Mouse (Mus musculus) CH12.LX (cell line): ENCODE data around the gene Cd37. TPM values are rescaled to one million over a fixed set of nuclear protein-coding genes. Genes with fewer than 3 reads are reported as not detected.

ENCODE experiments used
- DNase-seq: peaks from one replicate; pipeline ENCODE4 v3.0.0-alpha.2; 2013; ENCODE audit errors: extremely low read depth
- H3K27ac ChIP-seq: 2 replicates; pipeline ENCODE4 v1.5.1; 2012; ENCODE audit warnings: low read depth, mild to moderate bottlenecking, control low read depth, moderate library complexity; ENCODE audit not compliant: insufficient read depth
- H3K27me3 ChIP-seq: replicated peaks from 2 replicates; pipeline ENCODE3; 2012; ENCODE audit warnings: inconsistent platforms
- H3K36me3 ChIP-seq, 2 experiments: replicated peaks in 1 of 2; 2 replicates each; pipeline versions ENCODE3 to v1.6.1; 2012; ENCODE audit warnings: inconsistent platforms in 1 of 2, low read length in 1 of 2, mild to moderate bottlenecking in 1 of 2, mixed read lengths in 1 of 2, moderate library complexity in 1 of 2; ENCODE audit not compliant: control insufficient read depth in 1 of 2, insufficient read depth in 1 of 2
- H3K4me1 ChIP-seq, 2 experiments: 2 replicates each; pipeline ENCODE4 v1.6.1; 2012; ENCODE audit warnings: inconsistent platforms in 1 of 2, moderate library complexity in 1 of 2; ENCODE audit not compliant: insufficient read depth in 2 of 2, control insufficient read depth in 1 of 2
- H3K4me2 ChIP-seq: 2 replicates; pipeline ENCODE4 v1.6.1; 2012; ENCODE audit warnings: low read depth, mild to moderate bottlenecking, control low read depth; ENCODE audit not compliant: poor library complexity, insufficient read depth, severe bottlenecking
- H3K4me3 ChIP-seq, 3 experiments: fragments of 150-350 bp in 1 of 3; sonication (generic) in 1 of 3; replicated peaks in 1 of 3; 2 replicates each; pipeline versions ENCODE3 to v1.5.1; 2011 to 2012; ENCODE audit warnings: low read depth in 2 of 3, low read length in 2 of 3, mild to moderate bottlenecking in 2 of 3, moderate library complexity in 2 of 3, control low read depth in 1 of 3, improper control_type of control experiment in 1 of 3, inconsistent platforms in 1 of 3, mixed read lengths in 1 of 3; ENCODE audit not compliant: poor library complexity in 1 of 3
- H3K79me2 ChIP-seq: replicated peaks from 2 replicates; pipeline ENCODE4 v1.6.1; 2012; ENCODE audit warnings: mild to moderate bottlenecking, moderate library complexity; ENCODE audit not compliant: control insufficient read depth, poor library complexity, insufficient read depth, severe bottlenecking; ENCODE audit errors: extremely low read depth
- H3K9ac ChIP-seq: 2 replicates; pipeline ENCODE4 v1.6.1; 2012; ENCODE audit warnings: low read depth, mild to moderate bottlenecking, control low read depth, moderate library complexity; ENCODE audit not compliant: insufficient read depth
- H3K9me3 ChIP-seq: replicated peaks from 2 replicates; pipeline ENCODE3; 2012; ENCODE audit warnings: low read length, inconsistent platforms, mixed read lengths
- BHLHE40 ChIP-seq: IDR thresholded peaks from 2 replicates; pipeline ENCODE4 v1.6.1; 2011; ENCODE audit warnings: mild to moderate bottlenecking, low read depth, low read length, improper control_type of control experiment
- CHD2 ChIP-seq: IDR thresholded peaks from 2 replicates; pipeline ENCODE4 v1.6.1; 2011; ENCODE audit warnings: low read length, improper control_type of control experiment
- E2F4 ChIP-seq: IDR thresholded peaks from 2 replicates; pipeline ENCODE4 v1.6.1; 2011; ENCODE audit warnings: low read depth, low read length, improper control_type of control experiment; ENCODE audit not compliant: insufficient replicate concordance
- ELF1 ChIP-seq: IDR thresholded peaks from 2 replicates; pipeline ENCODE4 v1.6.1; 2014; ENCODE audit warnings: low read depth, mild to moderate bottlenecking, inconsistent platforms, low read length, improper control_type of control experiment
- EP300 ChIP-seq: IDR thresholded peaks from 2 replicates; pipeline ENCODE4 v1.6.1; 2011; ENCODE audit warnings: low read length, improper control_type of control experiment
- ETS1 ChIP-seq: conservative IDR thresholded peaks from 2 replicates; pipeline ENCODE4 v1.6.1; 2012; ENCODE audit warnings: low read depth, mild to moderate bottlenecking, inconsistent platforms, low read length, improper control_type of control experiment, moderate library complexity
- GABPA ChIP-seq: IDR thresholded peaks from 2 replicates; pipeline ENCODE4 v1.6.1; 2012; ENCODE audit warnings: low read depth, low read length, improper control_type of control experiment, inconsistent platforms; ENCODE audit not compliant: insufficient replicate concordance
- HCFC1 ChIP-seq: IDR thresholded peaks from 2 replicates; pipeline ENCODE4 v1.6.1; 2012; ENCODE audit warnings: low read depth, mild to moderate bottlenecking, inconsistent platforms, low read length, improper control_type of control experiment
- IRF4 ChIP-seq: IDR thresholded peaks from 2 replicates; pipeline ENCODE4 v1.6.1; 2014; ENCODE audit warnings: low read depth, mild to moderate bottlenecking, inconsistent platforms, low read length, improper control_type of control experiment
- JUN ChIP-seq: IDR thresholded peaks from 2 replicates; pipeline ENCODE4 v1.6.1; 2011; ENCODE audit warnings: low read depth, mild to moderate bottlenecking, low read length, improper control_type of control experiment, moderate library complexity; ENCODE audit not compliant: insufficient read depth
- KAT2A ChIP-seq: IDR thresholded peaks from 2 replicates; pipeline ENCODE4 v1.6.1; 2012; ENCODE audit warnings: low read length, improper control_type of control experiment, inconsistent platforms; ENCODE audit not compliant: insufficient replicate concordance
- MAFK ChIP-seq: IDR thresholded peaks from 2 replicates; pipeline ENCODE4 v1.6.1; 2011; ENCODE audit warnings: low read length, improper control_type of control experiment; ENCODE audit not compliant: insufficient replicate concordance
- MAX ChIP-seq: IDR thresholded peaks from 2 replicates; pipeline ENCODE4 v1.6.1; 2011; ENCODE audit warnings: low read length, improper control_type of control experiment
- MAZ ChIP-seq: IDR thresholded peaks from 2 replicates; pipeline ENCODE4 v1.6.1; 2012; ENCODE audit warnings: low read depth, mild to moderate bottlenecking, inconsistent platforms, low read length, improper control_type of control experiment, moderate library complexity
- MXI1 ChIP-seq: IDR thresholded peaks from 2 replicates; pipeline ENCODE4 v1.6.1; 2011; ENCODE audit warnings: mild to moderate bottlenecking, low read depth, low read length, improper control_type of control experiment
- MYC ChIP-seq: IDR thresholded peaks from 2 replicates; pipeline ENCODE4 v1.6.1; 2011; ENCODE audit warnings: low read depth, mild to moderate bottlenecking, improper control_type of control experiment, low read length
- POLR2A ChIP-seq: IDR thresholded peaks from 2 replicates; pipeline ENCODE4 v1.6.1; 2011; ENCODE audit warnings: low read depth, mild to moderate bottlenecking, improper control_type of control experiment, low read length
- POLR2AphosphoS2 ChIP-seq: IDR thresholded peaks from 2 replicates; pipeline ENCODE4 v1.6.1; 2011; ENCODE audit warnings: low read depth, low read length, improper control_type of control experiment
- SIN3A ChIP-seq: IDR thresholded peaks from 2 replicates; pipeline ENCODE4 v1.6.1; 2012; ENCODE audit warnings: low read length, improper control_type of control experiment, inconsistent platforms
- TBP ChIP-seq: conservative IDR thresholded peaks from 2 replicates; pipeline ENCODE4 v1.6.1; 2011; ENCODE audit warnings: low read depth, low read length, improper control_type of control experiment
- TCF12 ChIP-seq: IDR thresholded peaks from 2 replicates; pipeline ENCODE4 v1.6.1; 2014; ENCODE audit warnings: low read depth, mild to moderate bottlenecking, inconsistent platforms, low read length, improper control_type of control experiment
- USF1 ChIP-seq: IDR thresholded peaks from 2 replicates; pipeline ENCODE4 v1.6.1; 2014; ENCODE audit warnings: low read depth, mild to moderate bottlenecking, inconsistent platforms, low read length, improper control_type of control experiment
- USF2 ChIP-seq: conservative IDR thresholded peaks from 2 replicates; pipeline ENCODE4 v1.6.1; 2011; ENCODE audit warnings: low read depth, low read length, improper control_type of control experiment
- ZMIZ1 ChIP-seq: IDR thresholded peaks from 2 replicates; pipeline ENCODE4 v1.6.1; 2012; ENCODE audit warnings: low read depth, mild to moderate bottlenecking, inconsistent platforms, low read length, improper control_type of control experiment
- dilution Hi-C: fragments of 300-500 bp; cut with MboI; formaldehyde crosslinking; loops from 2 replicates; pipeline ENCODE4 v1.14.3; 2020; ENCODE audit warnings: low sequenced_read_pairs; ENCODE audit not compliant: extremely low pct_unique_long_range_greater_than_20kb, extremely low pct_ligation_motif_present
- in situ Hi-C: fragments of 300-500 bp; cut with MboI; formaldehyde crosslinking; loops from 3 replicates; pipeline ENCODE4 v1.14.3; 2019; ENCODE audit warnings: low sequenced_read_pairs, low pct_ligation_motif_present, low pct_unique_long_range_greater_than_20kb, mixed read lengths
- polyA plus RNA-seq: library from polyadenylated mRNA; unstranded; fragments of >175 nt; gene quantifications from 2 replicates; pipeline ENCODE4 v1.2.1, GENCODE M21; 2012; ENCODE audit warnings: low read depth; ENCODE audit not compliant: insufficient read length
- total RNA-seq, 2 experiments: library from RNA; depleted of rRNA; stranded (reverse); fragments of 300-350 nt in 1 of 2; fragments of >200 nt in 1 of 2; gene quantifications; 2 replicates each; pipeline ENCODE4 v1.2.3; 2012 to 2014

Gene Cd37
- 71.3 and 91.1 TPM in 2 replicates for total RNA-seq (2012; rRNA removed)
- 69.3 and 73.8 TPM in 2 replicates for total RNA-seq (2014; rRNA removed)
- polyA plus RNA-seq, result 397 and 437 TPM in 2 replicates

DNA sequence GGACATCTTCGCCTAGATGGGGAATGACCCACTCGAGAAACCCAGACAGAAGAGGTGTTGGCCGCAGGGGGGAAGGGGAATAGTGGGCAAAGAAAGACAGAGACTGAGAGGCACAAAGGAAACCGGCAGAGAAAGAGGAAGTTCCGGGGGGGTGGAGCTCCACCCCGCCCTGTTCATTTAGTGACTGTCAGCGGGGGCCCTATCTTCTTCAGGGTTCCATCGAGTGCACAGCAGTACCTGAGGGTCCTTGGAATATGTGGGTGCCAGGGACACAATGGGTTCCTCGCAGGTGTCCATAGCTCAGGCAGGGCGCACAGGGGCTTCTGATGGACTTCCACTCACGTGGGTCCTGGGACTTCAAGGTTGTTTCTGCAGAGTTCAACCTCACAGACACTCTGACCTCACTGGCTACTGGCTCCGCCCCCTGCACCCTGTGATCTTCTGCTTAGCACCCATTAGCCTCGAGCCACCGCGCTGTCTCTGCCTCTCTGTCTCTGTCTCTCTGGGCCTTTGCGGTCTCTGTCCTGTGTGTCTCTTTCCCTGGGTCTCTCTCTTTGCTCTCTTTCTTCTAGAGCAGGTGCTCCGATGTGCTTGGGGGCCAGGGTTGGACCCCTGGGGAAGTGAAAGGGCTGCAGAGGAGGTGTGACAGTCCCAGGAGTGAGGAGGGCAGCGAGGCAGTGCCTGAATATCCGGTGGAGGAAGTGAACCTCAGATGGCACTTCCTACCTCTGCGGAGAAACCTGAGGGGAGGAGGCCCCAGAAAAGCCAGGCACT, at the start of gene Cd37:
Cd37 (minus strand) TSS at position 393 of the 774 bp plus-strand sequence.
- peak; percentile 93 for DNase-seq

DNA sequence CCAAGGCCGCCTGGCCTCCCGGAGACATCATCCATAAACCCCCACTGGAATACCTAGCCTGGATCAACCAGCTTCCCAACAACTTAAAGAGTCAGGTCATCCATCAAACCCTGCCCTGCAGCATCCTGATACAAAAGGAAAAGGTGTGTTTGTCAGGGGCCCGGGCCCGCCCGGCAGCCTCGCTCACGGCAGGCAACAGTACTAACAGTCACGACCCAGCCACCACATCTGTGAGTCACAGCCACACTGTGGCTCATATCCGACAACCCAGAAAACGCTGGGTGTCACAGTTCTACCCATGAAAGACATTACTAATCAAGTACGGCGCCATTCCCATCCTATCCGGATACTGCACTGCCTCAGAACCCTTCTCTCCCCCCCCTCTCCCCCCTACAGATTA, 47.6 kb upstream of the Cd37 start:
- Histone ChIP-seq H3K27me3 (peaks cover 40% of the 10 kb centered on the region), H3K4me1 (peaks cover 0 to 2% of the 10 kb centered on the region in 2 experiments; a peak in 1 of 4 replicates), H3K36me3 (no peaks in the 10 kb centered on the region), H3K4me3 (no peak overlapping the region), H3K27ac (no peak overlapping the region), H3K79me2 (no peaks in the 10 kb centered on the region), H3K4me2 (no peak overlapping the region), H3K9me3 (peaks cover 8% of the 10 kb centered on the region), H3K9ac (no peak overlapping the region)
- TF ChIP-seq USF2 (no peak), JUN (no peak), ELF1 (no peak), ZMIZ1 (no peak), E2F4 (no peak), MAFK (no peak), POLR2AphosphoS2 (no peak)
- in situ Hi-C loops, result no loop called here
- DNase-seq, result no peak
- dilution Hi-C loops, result no loop called here

More for the DNA sequence above, at the start of gene Cd37:
- TF ChIP-seq POLR2A, result peak; percentile 73
- TF ChIP-seq GABPA, result no peak
- TF ChIP-seq TBP, result peak; percentile 78
- peak; percentile 47; the same call in 1 of the 2 replicates for TF ChIP-seq MAZ
- TF ChIP-seq IRF4, result peak; percentile 75; the same call in 1 of the 2 replicates
- peak; percentile 88 for TF ChIP-seq TCF12
- no peak for TF ChIP-seq USF2
- peak; percentile 52 for TF ChIP-seq HCFC1
- TF ChIP-seq POLR2AphosphoS2, result 0 out of 2 replicates have a peak, but pooled peaks have one; percentile 23
- TF ChIP-seq MYC, result peak; percentile 19; the same call in 1 of the 2 replicates
- peak; percentile 90 for TF ChIP-seq ELF1
- TF ChIP-seq MAX, result no peak; the same call in 1 of the 2 replicates
- TF ChIP-seq SIN3A, result peak; percentile 18; the same call in 1 of the 2 replicates
- no peak for TF ChIP-seq USF1
- peak; percentile 78 for TF ChIP-seq EP300
- TF ChIP-seq KAT2A, result no peak
- TF ChIP-seq CHD2, result 0 out of 2 replicates have a peak, but pooled peaks have one; percentile 12
- TF ChIP-seq ETS1, result peak; percentile 60
- peak; percentile 61 for TF ChIP-seq BHLHE40
- 0 out of 2 replicates have a peak, but pooled peaks have one; percentile 44 for TF ChIP-seq MXI1
- peak within 1 kb of the TSS; percentile 73 for H3K4me2 ChIP-seq
- H3K9me3 ChIP-seq, result peaks cover 7% of the 10 kb centered on the region
- no peaks in the 10 kb centered on the region for H3K27me3 ChIP-seq
- H3K4me3 ChIP-seq, result peak within 1 kb of the TSS; percentile 57 to 91 (median 81)
- in situ Hi-C loops, result loop anchor here (5.0 kb wide), 1 partner anchor 33 kb away; no protein-coding TSS in a partner anchor
- H3K79me2 ChIP-seq, result peaks cover 2% of the 10 kb centered on the region; the same call in 1 of the 2 replicates
- H3K9ac ChIP-seq, result peak within 1 kb of the TSS; percentile 98
- H3K36me3 ChIP-seq, result peaks cover 24 to 31% of the 10 kb centered on the region in 2 experiments
- peak within 1 kb of the TSS; percentile 96 for H3K27ac ChIP-seq
- dilution Hi-C loops, result no loop called here
- peaks cover 24 to 51% of the 10 kb centered on the region in 2 experiments for H3K4me1 ChIP-seq
